Mouse (Mus musculus): ENCODE measurements around the gene Pabpc1l.

Gene Pabpc1l

GRCm38 (mm10) chr2:164083609-164084341 lies 58.5 kb downstream of the Pabpc1l start:
- CTCF ChIA-PET: interaction anchor here (0.7 kb wide), 1 partner anchor 13 kb away, joined by 3 read pairs; no protein-coding TSS in a partner anchor

- CTCF ChIA-PET: interaction anchor here (0.7 kb wide), 1 partner anchor 14 kb away, joined by 3 read pairs; no protein-coding TSS in a partner anchor
Measured at GRCm38 (mm10) chr2:164084342-164084700, 59.1 kb downstream of the Pabpc1l start.

DNA sequence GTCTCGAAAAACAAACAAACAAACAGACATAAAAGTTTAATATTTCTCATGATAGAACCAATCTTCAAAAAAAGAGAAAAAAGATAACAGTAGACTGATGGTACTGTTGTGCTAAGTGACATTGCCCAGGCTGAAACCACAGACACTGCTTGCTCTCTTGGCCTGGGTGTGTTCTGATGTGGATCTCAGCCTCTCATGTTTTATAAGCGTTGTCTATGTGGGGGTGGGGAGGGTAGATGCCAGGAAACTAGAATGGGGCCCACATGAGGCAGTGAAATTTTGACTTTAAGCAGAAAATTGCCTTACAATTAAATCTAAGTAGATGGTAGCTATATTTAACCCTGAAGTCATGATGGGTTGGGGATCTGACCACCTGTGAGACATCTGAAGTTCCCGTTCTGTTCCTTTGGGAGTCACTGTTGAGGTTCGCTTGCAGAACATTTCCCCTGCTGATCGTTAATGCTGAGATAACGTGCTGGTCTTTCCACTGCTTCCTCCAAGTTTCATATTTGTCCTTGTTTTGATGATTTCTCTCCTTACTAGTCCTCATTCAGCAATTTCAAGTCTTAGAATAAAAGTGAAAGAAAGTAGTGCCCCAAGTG lies 62.3 kb downstream of the Pabpc1l start:
- CTCF ChIA-PET: no interaction called here

- CTCF ChIA-PET: interaction anchor here (0.7 kb wide), 1 partner anchor 9 kb away, joined by 4 read pairs; no protein-coding TSS in a partner anchor
Measured at GRCm38 (mm10) chr2:164089508-164089907, 64.3 kb downstream of the Pabpc1l start.

- CTCF ChIA-PET: interaction anchor here (0.5 to 1.2 kb wide), 3 partner anchors 8 to 64 kb away, joined by 3 to 6 read pairs (median 5); no protein-coding TSS in a partner anchor
Measured at GRCm38 (mm10) chr2:164094152-164094551, 68.9 kb downstream of the Pabpc1l start.

- CTCF ChIA-PET: interaction anchor here (0.6 kb wide), 1 partner anchor 9 kb away, joined by 4 read pairs; no protein-coding TSS in a partner anchor
Measured at GRCm38 (mm10) chr2:164098603-164099250, 73.5 kb downstream of the Pabpc1l start.
